Mouse (Mus musculus): ENCODE measurements at regions not wholly inside any gene's neighbourhood (a gene's known extent, or its start where the extent isn't known, plus 50 kb on each side); places are given as distances from the start of the nearest gene placed in this dataset.
A peak's percentile ranks its signal among the peaks of the same experiment; 100 is the strongest.

DNA sequence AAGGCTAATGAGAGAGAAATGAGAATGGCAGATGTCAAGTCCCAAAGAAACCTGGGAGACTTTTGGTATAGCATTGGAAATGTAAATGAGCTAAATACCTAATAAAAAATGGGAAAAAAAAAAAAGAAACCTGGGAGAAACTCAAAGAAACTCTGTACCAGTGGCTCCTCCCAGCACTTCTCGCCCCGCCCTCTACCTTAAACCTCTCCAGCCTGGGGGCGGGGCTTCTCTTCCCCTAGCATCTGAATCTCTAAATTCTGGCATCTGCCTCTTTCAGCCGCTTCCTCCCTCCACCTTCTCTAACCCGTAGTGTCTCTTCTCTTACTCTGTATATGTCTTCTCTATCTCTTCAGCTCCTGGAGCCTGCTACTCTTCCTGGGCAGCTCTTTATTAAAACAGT lies 53.2 kb downstream of the Gpr6 start:
- Histone ChIP-seq H3K9me3 (replicated peaks; ENCODE audit: control insufficient read depth, low read length) (no peaks in the 10 kb centered on the region), H3K4me3 (ENCODE audit: low read depth, low read length) (no peak overlapping the region), H3K4me2 (ENCODE audit: low read depth, low read length) (no peak overlapping the region), H3K9ac (replicated peaks; ENCODE audit: low read length) (no peak overlapping the region), H3K27me3 (ENCODE audit: control insufficient read depth, insufficient read depth, low read length) (no peaks in the 10 kb centered on the region), H3K36me3 (replicated peaks; ENCODE audit: control insufficient read depth, insufficient read depth, low read depth, low read length) (no peaks in the 10 kb centered on the region), H3K4me1 (ENCODE audit: control insufficient read depth, insufficient read depth, low read length) (no peaks in the 10 kb centered on the region), H3K27ac (replicated peaks; ENCODE audit: low read depth, low read length) (no peak overlapping the region)
- WGBS: 59% methylated on average over 5 of the region's 5 CpGs
- ATAC-seq (replicated peaks; ENCODE audit: insufficient number of reproducible peaks, low FRiP score, low TSS enrichment, low read depth): no peak
- DNase-seq (ENCODE audit: low spot score): no peak

DNA sequence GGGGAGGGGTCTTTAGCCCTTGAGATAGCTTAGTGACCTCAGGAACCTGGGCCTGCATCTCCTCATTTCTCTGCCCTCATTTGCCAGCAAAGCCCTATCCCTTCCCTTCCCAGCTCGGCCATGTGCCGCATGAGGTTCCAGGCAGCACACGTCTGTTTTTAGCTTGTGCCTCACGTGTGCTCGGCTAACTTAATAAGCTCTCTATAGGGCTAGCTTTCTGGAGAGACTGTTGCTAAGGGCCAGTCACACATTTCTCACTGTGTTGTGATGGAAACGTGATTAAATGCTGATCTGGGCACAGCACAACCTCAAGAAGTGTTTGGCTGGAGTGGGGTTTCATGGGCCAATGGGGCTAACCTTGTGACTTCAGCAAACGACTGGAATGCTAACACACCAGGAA lies 55.5 kb downstream of the Gpr6 start:
- Histone ChIP-seq H3K4me2 (ENCODE audit: low read depth, low read length) (no peak overlapping the region), H3K9ac (replicated peaks; ENCODE audit: low read length) (no peak overlapping the region), H3K27me3 (ENCODE audit: control insufficient read depth, insufficient read depth, low read length) (no peaks in the 10 kb centered on the region), H3K36me3 (replicated peaks; ENCODE audit: control insufficient read depth, insufficient read depth, low read depth, low read length) (no peaks in the 10 kb centered on the region), H3K9me3 (replicated peaks; ENCODE audit: control insufficient read depth, low read length) (no peaks in the 10 kb centered on the region), H3K27ac (replicated peaks; ENCODE audit: low read depth, low read length) (no peak overlapping the region), H3K4me1 (ENCODE audit: control insufficient read depth, insufficient read depth, low read length) (no peaks in the 10 kb centered on the region), H3K4me3 (ENCODE audit: low read depth, low read length) (no peak overlapping the region)
- ATAC-seq (replicated peaks; ENCODE audit: insufficient number of reproducible peaks, low FRiP score, low TSS enrichment, low read depth): no peak
- DNase-seq (ENCODE audit: low spot score): no peak
- 44% methylated on average over 7 of the region's 7 CpGs for WGBS

DNA sequence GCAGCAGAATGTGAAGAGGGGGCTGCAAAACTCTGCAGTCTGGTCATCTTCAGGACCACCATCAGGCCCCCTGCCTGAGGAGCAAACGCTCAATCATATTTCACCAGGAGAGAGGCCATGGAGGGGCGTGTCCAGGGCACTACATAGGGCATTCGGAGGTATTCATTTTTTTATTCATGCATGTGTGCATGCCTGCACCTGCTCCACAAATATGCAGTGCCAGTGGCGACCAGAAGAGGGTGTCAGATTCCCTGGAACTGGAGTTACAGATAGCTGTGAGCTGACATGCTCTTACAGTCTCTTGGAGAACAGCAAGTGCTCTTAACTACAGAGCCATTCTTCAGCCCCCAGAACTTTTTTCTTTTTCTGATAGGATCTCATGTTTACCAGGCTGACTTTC lies 56.4 kb downstream of the Gpr6 start:
- H3K4me2 ChIP-seq (ENCODE audit: low read depth, low read length): no peak overlapping the region
- H3K9me3 ChIP-seq (replicated peaks; ENCODE audit: control insufficient read depth, low read length): no peaks in the 10 kb centered on the region
- H3K9ac ChIP-seq (replicated peaks; ENCODE audit: low read length): no peak overlapping the region
- ATAC-seq (replicated peaks; ENCODE audit: insufficient number of reproducible peaks, low FRiP score, low TSS enrichment, low read depth) (no peak), DNase-seq (ENCODE audit: low spot score) (peak; percentile 73)
- H3K4me1 ChIP-seq (ENCODE audit: control insufficient read depth, insufficient read depth, low read length): no peaks in the 10 kb centered on the region
- 37% methylated on average over 4 of the region's 4 CpGs for WGBS
- no peak overlapping the region for H3K4me3 ChIP-seq (ENCODE audit: low read depth, low read length)
- no peaks in the 10 kb centered on the region for H3K27me3 ChIP-seq (ENCODE audit: control insufficient read depth, insufficient read depth, low read length)
- no peaks in the 10 kb centered on the region for H3K36me3 ChIP-seq (replicated peaks; ENCODE audit: control insufficient read depth, insufficient read depth, low read depth, low read length)
- no peak overlapping the region for H3K27ac ChIP-seq (replicated peaks; ENCODE audit: low read depth, low read length)

DNA sequence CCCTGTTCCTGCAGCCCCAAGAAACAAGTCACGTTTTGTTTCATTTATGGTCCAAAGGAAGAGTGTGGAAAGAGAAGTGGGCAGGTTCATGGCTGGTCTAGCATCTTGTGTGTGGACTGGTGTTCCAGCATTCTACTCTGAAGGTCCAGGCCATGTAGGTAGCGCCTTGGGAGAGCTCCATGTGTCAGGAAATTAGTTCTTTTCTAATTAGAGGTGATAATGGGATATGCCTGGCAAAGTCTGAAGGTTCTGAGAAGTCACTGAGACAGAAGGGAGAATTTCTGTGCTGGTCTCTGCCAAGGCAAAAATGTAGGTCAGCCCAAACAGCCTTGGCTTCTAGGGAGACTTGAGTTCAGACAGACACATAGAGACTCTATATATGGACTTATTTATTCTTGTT lies 61.5 kb downstream of the Gpr6 start:
- ATAC-seq (replicated peaks; ENCODE audit: insufficient number of reproducible peaks, low FRiP score, low TSS enrichment, low read depth): no peak
- 78% methylated on average over 2 of the region's 2 CpGs for WGBS

DNA sequence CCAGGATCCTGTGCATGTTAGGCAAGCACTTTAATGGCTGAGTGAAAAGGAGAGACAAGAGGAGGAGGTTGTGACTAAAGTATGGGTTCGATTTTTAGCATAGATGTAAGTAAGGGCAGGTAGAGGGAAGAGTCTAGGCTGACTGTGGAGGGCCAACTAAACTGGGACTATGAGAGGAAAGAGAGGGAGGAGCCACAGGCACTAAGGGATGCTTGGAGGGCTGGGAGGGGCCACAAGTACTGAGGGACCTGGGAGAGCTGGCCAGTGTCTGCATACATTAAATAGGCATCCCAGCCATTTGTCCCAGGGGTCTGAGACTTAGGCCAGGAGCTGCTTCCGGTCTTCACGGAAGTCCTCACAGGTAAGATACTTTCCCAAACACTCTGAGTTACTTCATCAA lies 64.2 kb downstream of the Gpr6 start:
- Histone ChIP-seq H3K36me3 (replicated peaks; ENCODE audit: control insufficient read depth, insufficient read depth, low read depth, low read length) (no peaks in the 10 kb centered on the region), H3K27me3 (ENCODE audit: control insufficient read depth, insufficient read depth, low read length) (no peaks in the 10 kb centered on the region), H3K9me3 (replicated peaks; ENCODE audit: control insufficient read depth, low read length) (no peaks in the 10 kb centered on the region), H3K9ac (replicated peaks; ENCODE audit: low read length) (no peak overlapping the region), H3K4me3 (ENCODE audit: low read depth, low read length) (no peak overlapping the region), H3K27ac (replicated peaks; ENCODE audit: low read depth, low read length) (no peak overlapping the region), H3K4me2 (ENCODE audit: low read depth, low read length) (no peak overlapping the region), H3K4me1 (ENCODE audit: control insufficient read depth, insufficient read depth, low read length) (no peaks in the 10 kb centered on the region)
- no peak for ATAC-seq (replicated peaks; ENCODE audit: insufficient number of reproducible peaks, low FRiP score, low TSS enrichment, low read depth)
- DNase-seq (ENCODE audit: low spot score): no peak
- 86% methylated on average over 3 of the region's 3 CpGs for WGBS

More for the DNA sequence above, 61.5 kb downstream of the Gpr6 start:
- Histone ChIP-seq H3K4me2 (ENCODE audit: low read depth, low read length) (no peak overlapping the region), H3K27ac (replicated peaks; ENCODE audit: low read depth, low read length) (no peak overlapping the region), H3K4me3 (ENCODE audit: low read depth, low read length) (no peak overlapping the region), H3K4me1 (ENCODE audit: control insufficient read depth, insufficient read depth, low read length) (no peaks in the 10 kb centered on the region), H3K27me3 (ENCODE audit: control insufficient read depth, insufficient read depth, low read length) (no peaks in the 10 kb centered on the region), H3K9ac (replicated peaks; ENCODE audit: low read length) (no peak overlapping the region), H3K9me3 (replicated peaks; ENCODE audit: control insufficient read depth, low read length) (no peaks in the 10 kb centered on the region), H3K36me3 (replicated peaks; ENCODE audit: control insufficient read depth, insufficient read depth, low read depth, low read length) (no peaks in the 10 kb centered on the region)
- DNase-seq (ENCODE audit: low spot score): no peak

DNA sequence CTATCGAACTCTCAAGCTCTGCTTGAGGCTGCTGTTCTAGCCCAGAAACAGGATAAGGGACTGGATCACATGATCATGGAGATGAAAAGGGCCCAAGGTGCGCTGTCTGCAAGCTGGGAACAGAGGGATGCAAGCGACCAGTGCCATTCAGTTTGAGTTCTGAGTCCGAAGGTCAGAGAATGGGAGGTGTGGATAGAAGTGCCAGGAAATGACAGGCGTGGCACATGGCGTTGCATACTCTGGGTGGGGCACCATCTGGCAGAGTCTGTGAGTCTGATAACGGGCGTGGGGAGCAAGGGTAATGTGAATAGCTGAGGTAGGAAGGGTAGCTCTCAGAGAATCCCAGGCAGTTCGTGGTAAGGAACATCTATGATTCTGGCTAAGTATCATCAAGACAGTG lies 65.5 kb downstream of the Gpr6 start:
- Histone ChIP-seq H3K36me3 (replicated peaks; ENCODE audit: control insufficient read depth, insufficient read depth, low read depth, low read length) (no peaks in the 10 kb centered on the region), H3K4me1 (ENCODE audit: control insufficient read depth, insufficient read depth, low read length) (no peaks in the 10 kb centered on the region), H3K27ac (replicated peaks; ENCODE audit: low read depth, low read length) (no peak overlapping the region), H3K4me2 (ENCODE audit: low read depth, low read length) (no peak overlapping the region), H3K9ac (replicated peaks; ENCODE audit: low read length) (no peak overlapping the region), H3K9me3 (replicated peaks; ENCODE audit: control insufficient read depth, low read length) (no peaks in the 10 kb centered on the region), H3K4me3 (ENCODE audit: low read depth, low read length) (no peak overlapping the region), H3K27me3 (ENCODE audit: control insufficient read depth, insufficient read depth, low read length) (no peaks in the 10 kb centered on the region)
- 82% methylated on average over 9 of the region's 9 CpGs for WGBS
- ATAC-seq (replicated peaks; ENCODE audit: insufficient number of reproducible peaks, low FRiP score, low TSS enrichment, low read depth): no peak
- no peak for DNase-seq (ENCODE audit: low spot score)

DNA sequence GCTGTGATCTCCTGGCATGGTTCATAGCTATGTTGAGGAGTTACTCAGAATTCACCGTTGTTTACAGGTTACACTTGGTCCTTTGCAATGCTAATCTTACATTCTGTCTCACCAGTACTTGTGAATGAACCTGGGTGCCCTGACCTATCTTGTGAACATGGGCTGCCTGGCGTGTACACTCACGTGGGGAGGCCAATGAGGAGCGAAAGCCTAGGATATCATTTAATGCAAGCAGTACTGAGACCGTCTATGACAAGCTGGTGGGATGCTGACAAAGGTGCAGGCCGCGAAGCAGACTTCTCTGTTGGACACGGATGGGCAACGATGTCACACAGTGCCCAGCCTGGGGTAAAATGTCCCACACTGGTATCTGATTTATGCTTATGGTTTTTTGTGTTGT lies 66.3 kb downstream of the Gpr6 start:
- no peak for ATAC-seq (replicated peaks; ENCODE audit: insufficient number of reproducible peaks, low FRiP score, low TSS enrichment, low read depth)
- WGBS: 93% methylated on average over 9 of the region's 9 CpGs
- H3K4me3 ChIP-seq (ENCODE audit: low read depth, low read length): no peak overlapping the region

DNA sequence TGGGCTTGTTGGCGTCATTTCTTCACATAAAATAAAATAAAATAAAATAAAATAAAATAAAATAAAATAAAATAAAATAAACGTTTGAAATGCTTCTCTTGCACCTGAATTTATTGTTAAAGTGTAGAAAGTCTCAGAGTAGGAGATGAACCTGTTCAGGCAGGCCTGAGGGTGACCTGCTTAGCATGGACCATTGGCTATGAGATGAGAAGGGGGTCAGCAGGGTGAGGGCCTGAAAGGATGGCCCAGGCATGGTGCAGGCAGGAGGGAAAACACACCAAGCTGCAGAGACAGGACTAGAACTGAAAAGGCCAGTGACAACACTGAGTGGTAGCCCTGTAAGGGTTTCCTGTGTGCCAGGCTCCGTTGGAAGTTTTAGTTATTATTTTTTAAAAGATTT lies 67.3 kb downstream of the Gpr6 start:
- Histone ChIP-seq H3K9ac (replicated peaks; ENCODE audit: low read length) (no peak overlapping the region), H3K27ac (replicated peaks; ENCODE audit: low read depth, low read length) (no peak overlapping the region), H3K36me3 (replicated peaks; ENCODE audit: control insufficient read depth, insufficient read depth, low read depth, low read length) (no peaks in the 10 kb centered on the region), H3K27me3 (ENCODE audit: control insufficient read depth, insufficient read depth, low read length) (no peaks in the 10 kb centered on the region), H3K4me3 (ENCODE audit: low read depth, low read length) (no peak overlapping the region), H3K4me2 (ENCODE audit: low read depth, low read length) (no peak overlapping the region), H3K9me3 (replicated peaks; ENCODE audit: control insufficient read depth, low read length) (no peaks in the 10 kb centered on the region), H3K4me1 (ENCODE audit: control insufficient read depth, insufficient read depth, low read length) (no peaks in the 10 kb centered on the region)
- DNase-seq (ENCODE audit: low spot score): no peak
- ATAC-seq (replicated peaks; ENCODE audit: insufficient number of reproducible peaks, low FRiP score, low TSS enrichment, low read depth): no peak
- WGBS: 60% methylated on average over 3 of the region's 3 CpGs

More for the DNA sequence above, 66.3 kb downstream of the Gpr6 start:
- no peaks in the 10 kb centered on the region for H3K9me3 ChIP-seq (replicated peaks; ENCODE audit: control insufficient read depth, low read length)
- no peaks in the 10 kb centered on the region for H3K36me3 ChIP-seq (replicated peaks; ENCODE audit: control insufficient read depth, insufficient read depth, low read depth, low read length)
- no peak overlapping the region for H3K4me2 ChIP-seq (ENCODE audit: low read depth, low read length)
- H3K9ac ChIP-seq (replicated peaks; ENCODE audit: low read length): no peak overlapping the region
- no peak for DNase-seq (ENCODE audit: low spot score)
- no peaks in the 10 kb centered on the region for H3K4me1 ChIP-seq (ENCODE audit: control insufficient read depth, insufficient read depth, low read length)
- H3K27me3 ChIP-seq (ENCODE audit: control insufficient read depth, insufficient read depth, low read length): no peaks in the 10 kb centered on the region
- H3K27ac ChIP-seq (replicated peaks; ENCODE audit: low read depth, low read length): no peak overlapping the region

All from embryonic facial prominence, embryonic 11.5 days (tissue).